Mouse (Mus musculus): ENCODE measurements at regions not wholly inside any gene's neighbourhood (a gene's known extent, or its start where the extent isn't known, plus 50 kb on each side); places are given as distances from the start of the nearest gene placed in this dataset.

DNA sequence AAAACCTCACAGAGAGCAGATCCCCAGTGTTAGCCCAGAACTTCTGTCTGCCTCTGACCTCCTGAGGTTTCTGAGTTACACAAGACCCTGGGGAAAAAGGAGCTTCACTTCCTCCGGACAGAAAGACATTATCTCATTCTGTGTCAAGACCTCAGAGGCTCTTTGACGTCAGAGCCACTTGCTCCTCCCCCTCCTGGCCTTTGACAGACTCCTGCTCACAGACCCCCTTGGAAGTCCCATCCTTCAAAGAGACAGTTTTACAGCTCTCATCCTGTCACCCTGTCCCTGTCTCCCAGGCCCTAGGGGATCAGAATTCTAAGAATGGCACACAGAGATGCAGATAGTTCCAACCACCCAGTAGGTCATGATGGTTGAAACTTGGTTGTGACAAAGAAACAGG lies 206.2 kb upstream of the Tnp1 start:
- TF ChIP-seq CTCF (IDR thresholded peaks at IDR 0.05; ENCODE audit: low read depth, low read length) (no peak), GATA1 (IDR thresholded peaks at IDR 0.05; ENCODE audit: borderline replicate concordance, low read length) (no peak), POLR2AphosphoS5 (IDR thresholded peaks at IDR 0.05; ENCODE audit: insufficient replicate concordance, low read depth, low read length) (no peak), TAL1 (conservative IDR thresholded peaks at IDR 0.05; ENCODE audit: low read depth, low read length) (no peak)
